Mouse (Mus musculus): ENCODE results near the gene Wnt5b. TPM values are rescaled to one million over a fixed set of nuclear protein-coding genes. Genes with fewer than 3 reads are reported as not detected.
A peak's percentile ranks its signal among the peaks of the same experiment; 100 is the strongest.

Gene Wnt5b
- total and polyA plus RNA-seq, 2 experiments from 2014 or later, result 4.3 to 5.3 TPM

- peak within 1 kb of the TSS; percentile 96 for H3K4me3 ChIP-seq (ENCODE audit: low read depth, low read length)
- peak within 1 kb of the TSS; percentile 100 for H3K27ac ChIP-seq (ENCODE audit: low read depth)
- peak within 1 kb of the TSS; percentile 94 for H3K9ac ChIP-seq (replicated peaks; ENCODE audit: low read depth, low read length)
- no peaks in the 10 kb centered on the region for H3K27me3 ChIP-seq (ENCODE audit: control insufficient read depth, insufficient read depth, low read length)
- peaks cover 9% of the 10 kb centered on the region; the same call in 1 of the 2 replicates for H3K36me3 ChIP-seq (replicated peaks; ENCODE audit: control insufficient read depth, insufficient read depth, low read length)
- ATAC-seq (ENCODE audit: insufficient read depth, low read depth) (peak; percentile 82), DNase-seq (ENCODE audit: low spot score) (peak; percentile 54)
- peak within 1 kb of the TSS; percentile 91 for H3K4me2 ChIP-seq (ENCODE audit: low read depth, low read length)
- H3K9me3 ChIP-seq (replicated peaks; ENCODE audit: control insufficient read depth, low read length), result no peaks in the 10 kb centered on the region
- peaks cover 23% of the 10 kb centered on the region for H3K4me1 ChIP-seq (ENCODE audit: control insufficient read depth, insufficient read depth)
- under 1% methylated on average over 88 of the region's 101 CpGs for WGBS
- TF ChIP-seq EP300 (IDR thresholded peaks at IDR 0.05; ENCODE audit: low read depth) (no peak), CTCF (IDR thresholded peaks at IDR 0.05; ENCODE audit: low read depth) (no peak)
Measured at GRCm38 (mm10) chr6:119479343-119479875, 64.7 kb downstream of the Wnt5b start, which contains the start of gene Fbxl14. Gene Fbxl14 (plus strand): TSS chr6:119479668.

- DNase-seq (ENCODE audit: low spot score) (peak; percentile 76), ATAC-seq (ENCODE audit: insufficient read depth, low read depth) (peak; percentile 90)
- peak overlapping the region; percentile 100 for H3K27ac ChIP-seq (ENCODE audit: low read depth)
- no peaks in the 10 kb centered on the region for H3K9me3 ChIP-seq (replicated peaks; ENCODE audit: control insufficient read depth, low read length)
- H3K4me3 ChIP-seq (ENCODE audit: low read depth, low read length), result peak overlapping the region; percentile 96
- peak overlapping the region; percentile 94 for H3K9ac ChIP-seq (replicated peaks; ENCODE audit: low read depth, low read length)
- peak overlapping the region; percentile 91 for H3K4me2 ChIP-seq (ENCODE audit: low read depth, low read length)
- peaks cover 23% of the 10 kb centered on the region for H3K4me1 ChIP-seq (ENCODE audit: control insufficient read depth, insufficient read depth)
- TF ChIP-seq CTCF (IDR thresholded peaks at IDR 0.05; ENCODE audit: low read depth) (no peak), EP300 (IDR thresholded peaks at IDR 0.05; ENCODE audit: low read depth) (no peak)
- no peaks in the 10 kb centered on the region for H3K27me3 ChIP-seq (ENCODE audit: control insufficient read depth, insufficient read depth, low read length)
- WGBS, result 2% methylated on average over 46 of the region's 49 CpGs
- H3K36me3 ChIP-seq (replicated peaks; ENCODE audit: control insufficient read depth, insufficient read depth, low read length), result peaks cover 7% of the 10 kb centered on the region; the same call in 1 of the 2 replicates
Measured at GRCm38 (mm10) chr6:119478560-119479342, 65.4 kb downstream of the Wnt5b start.

GRCm38 (mm10) chr6:119477686-119478310 lies 66.3 kb downstream of the Wnt5b start:
- Histone ChIP-seq H3K36me3 (replicated peaks; ENCODE audit: control insufficient read depth, insufficient read depth, low read length) (no peaks in the 10 kb centered on the region), H3K27me3 (ENCODE audit: control insufficient read depth, insufficient read depth, low read length) (no peaks in the 10 kb centered on the region), H3K27ac (ENCODE audit: low read depth) (peak overlapping the region; percentile 100; the same call in 1 of the 2 replicates), H3K9me3 (replicated peaks; ENCODE audit: control insufficient read depth, low read length) (no peaks in the 10 kb centered on the region), H3K4me2 (ENCODE audit: low read depth, low read length) (peak overlapping the region; percentile 91; the same call in 1 of the 2 replicates), H3K9ac (replicated peaks; ENCODE audit: low read depth, low read length) (no peak overlapping the region), H3K4me1 (ENCODE audit: control insufficient read depth, insufficient read depth) (peaks cover 23% of the 10 kb centered on the region), H3K4me3 (ENCODE audit: low read depth, low read length) (no peak overlapping the region)
- TF ChIP-seq CTCF (IDR thresholded peaks at IDR 0.05; ENCODE audit: low read depth), result no peak
- TF ChIP-seq EP300 (IDR thresholded peaks at IDR 0.05; ENCODE audit: low read depth), result no peak
- ATAC-seq (ENCODE audit: insufficient read depth, low read depth) (no peak), DNase-seq (ENCODE audit: low spot score) (no peak)
- WGBS, result 25% methylated on average over 13 of the region's 13 CpGs

- Histone ChIP-seq H3K9me3 (replicated peaks; ENCODE audit: control insufficient read depth, low read length) (no peaks in the 10 kb centered on the region), H3K27me3 (ENCODE audit: control insufficient read depth, insufficient read depth, low read length) (no peaks in the 10 kb centered on the region), H3K4me3 (ENCODE audit: low read depth, low read length) (no peak overlapping the region), H3K9ac (replicated peaks; ENCODE audit: low read depth, low read length) (no peak overlapping the region), H3K4me2 (ENCODE audit: low read depth, low read length) (no peak overlapping the region), H3K36me3 (replicated peaks; ENCODE audit: control insufficient read depth, insufficient read depth, low read length) (no peaks in the 10 kb centered on the region), H3K27ac (ENCODE audit: low read depth) (no peak overlapping the region), H3K4me1 (ENCODE audit: control insufficient read depth, insufficient read depth) (peaks cover 13% of the 10 kb centered on the region)
- ATAC-seq (ENCODE audit: insufficient read depth, low read depth) (no peak), DNase-seq (ENCODE audit: low spot score) (no peak)
- 52% methylated on average over 6 of the region's 6 CpGs for WGBS
- no peak for TF ChIP-seq EP300 (IDR thresholded peaks at IDR 0.05; ENCODE audit: low read depth)
Measured at GRCm38 (mm10) chr6:119475988-119476387, 68.2 kb downstream of the Wnt5b start.

GRCm38 (mm10) chr6:119473992-119474391 lies 70.2 kb downstream of the Wnt5b start:
- H3K27me3 ChIP-seq (ENCODE audit: control insufficient read depth, insufficient read depth, low read length), result no peaks in the 10 kb centered on the region
- WGBS, result 65% methylated on average over 4 of the region's 4 CpGs
- H3K36me3 ChIP-seq (replicated peaks; ENCODE audit: control insufficient read depth, insufficient read depth, low read length), result no peaks in the 10 kb centered on the region
- DNase-seq (ENCODE audit: low spot score) (no peak), ATAC-seq (ENCODE audit: insufficient read depth, low read depth) (no peak)
- H3K4me1 ChIP-seq (ENCODE audit: control insufficient read depth, insufficient read depth), result peaks cover 13% of the 10 kb centered on the region
- TF ChIP-seq CTCF (IDR thresholded peaks at IDR 0.05; ENCODE audit: low read depth) (no peak), EP300 (IDR thresholded peaks at IDR 0.05; ENCODE audit: low read depth) (no peak)
- no peak overlapping the region for H3K4me3 ChIP-seq (ENCODE audit: low read depth, low read length)
- no peak overlapping the region for H3K9ac ChIP-seq (replicated peaks; ENCODE audit: low read depth, low read length)
- H3K4me2 ChIP-seq (ENCODE audit: low read depth, low read length), result no peak overlapping the region
- H3K27ac ChIP-seq (ENCODE audit: low read depth), result no peak overlapping the region
- H3K9me3 ChIP-seq (replicated peaks; ENCODE audit: control insufficient read depth, low read length), result no peaks in the 10 kb centered on the region
